Mouse (Mus musculus) kidney, postnatal 0 days (tissue): ENCODE results near the gene Lin7a. TPM values are rescaled to one million over a fixed set of nuclear protein-coding genes. Genes with fewer than 3 reads are reported as not detected.
A peak's percentile ranks its signal among the peaks of the same experiment; 100 is the strongest.

Experiments used
- ATAC-seq: fragments of 200-750 bp; cut with Nextera tagmentation; replicated peaks from 2 replicates; pipeline ENCODE4 v1.8.0; 2017; ENCODE audit warnings: low read depth, moderate number of reproducible peaks, moderate TSS enrichment, moderate library complexity; ENCODE audit not compliant: low FRiP score
- DNase-seq: peaks from one replicate; pipeline ENCODE4 v3.0.0-alpha.2; 2016; ENCODE audit warnings: low spot score
- H3K27ac ChIP-seq: fragments of 300-500 bp; sonication (generic); 2 replicates; pipeline ENCODE4 v1.5.1; 2014; ENCODE audit warnings: mild to moderate bottlenecking
- H3K27me3 ChIP-seq: fragments of 300-500 bp; sonication (generic); 2 replicates; pipeline ENCODE4 v1.6.1; 2014; ENCODE audit warnings: low read length, mixed read lengths; ENCODE audit not compliant: insufficient read depth
- H3K36me3 ChIP-seq: fragments of 300-500 bp; sonication (generic); 2 replicates; pipeline ENCODE4 v1.6.1; 2014; ENCODE audit warnings: low read length, mixed read lengths; ENCODE audit not compliant: insufficient read depth
- H3K4me1 ChIP-seq: fragments of 300-500 bp; sonication (generic); replicated peaks from 2 replicates; pipeline ENCODE4 v1.6.1; 2014; ENCODE audit warnings: antibody characterized with exemption, low read length, mixed read lengths; ENCODE audit not compliant: insufficient read depth
- H3K4me2 ChIP-seq: fragments of 300-500 bp; sonication (generic); 2 replicates; pipeline ENCODE4 v1.6.1; 2014; ENCODE audit warnings: mild to moderate bottlenecking, low read length, moderate library complexity, mixed read lengths
- H3K4me3 ChIP-seq: fragments of 300-500 bp; sonication (generic); replicated peaks from 2 replicates; pipeline ENCODE4 v1.5.1; 2014; ENCODE audit warnings: low read depth, low read length
- H3K9ac ChIP-seq: fragments of 300-500 bp; sonication (generic); 2 replicates; pipeline ENCODE4 v1.6.1; 2014; ENCODE audit warnings: low read depth, low read length
- H3K9me3 ChIP-seq: fragments of 300-500 bp; sonication (generic); replicated peaks from 2 replicates; pipeline ENCODE4 v1.6.1; 2016; ENCODE audit warnings: low read length, inconsistent platforms, mixed read lengths
- CTCF ChIP-seq: IDR thresholded peaks from 2 replicates; pipeline ENCODE4 v1.5.1; 2016; ENCODE audit warnings: antibody characterized with exemption, low read depth, mild to moderate bottlenecking, moderate library complexity
- WGBS: fragments of 180-500 bp; shearing (Covaris S2); extraction: QIAGEN DNeasy Blood & Tissue Kit; methylation state at CpG from one replicate; pipeline ENCODE4 v1.1.7; 2014; 5-methylcytosine and 5-hydroxymethylcytosine counted together
- polyA plus RNA-seq: library from polyadenylated mRNA; unstranded; fragments of >200 nt; fragmentation: Nextera tagmentation; extraction: Ambion mirVana; gene quantifications from 2 replicates; pipeline ENCODE4 v1.2.1, GENCODE M21; 2015

Lin7a gene
- polyA plus RNA-seq, 1 experiment from 2014 or later = 0.54 TPM

DNA sequence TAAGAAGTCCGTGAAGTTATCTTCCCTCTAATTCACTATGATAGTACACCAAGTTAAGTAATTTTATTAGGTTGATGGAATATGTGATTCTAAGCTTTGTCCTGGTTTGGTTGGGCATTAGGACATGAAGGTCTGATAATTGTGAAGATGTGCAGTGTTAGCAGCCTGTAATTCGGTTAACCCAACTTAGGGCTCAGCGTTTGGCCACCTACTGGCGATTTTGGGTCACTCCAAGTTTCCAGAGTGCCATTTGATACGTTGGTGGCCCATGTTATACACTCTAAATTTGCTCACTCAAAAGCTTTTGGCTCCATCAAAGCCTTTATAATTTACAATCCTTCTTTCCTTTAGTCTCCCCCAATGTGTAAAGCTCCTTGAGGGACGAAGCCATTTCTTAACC, 2.4 kb downstream of the Lin7a start:
- TF ChIP-seq CTCF = peak; percentile 48
- Histone ChIP-seq H3K4me1 (no peaks in the 10 kb centered on the region; the same call in 1 of the 2 replicates), H3K27me3 (0 out of 2 replicates have a peak, but pooled peaks cover 4% of the 10 kb centered on the region), H3K9ac (no peak overlapping the region), H3K27ac (no peak overlapping the region), H3K9me3 (no peaks in the 10 kb centered on the region), H3K4me2 (no peak overlapping the region), H3K36me3 (no peaks in the 10 kb centered on the region), H3K4me3 (no peak overlapping the region)
- no peak for ATAC-seq
- 47% methylated on average over 6 of the region's 6 CpGs for WGBS
- DNase-seq = no peak

GRCm38 (mm10) chr10:107274785-107275184, 3.3 kb downstream of the Lin7a start:
- Histone ChIP-seq H3K9ac (no peak overlapping the region), H3K4me3 (no peak overlapping the region), H3K9me3 (no peaks in the 10 kb centered on the region), H3K4me1 (no peaks in the 10 kb centered on the region; the same call in 1 of the 2 replicates), H3K27ac (no peak overlapping the region), H3K4me2 (no peak overlapping the region), H3K36me3 (no peaks in the 10 kb centered on the region), H3K27me3 (0 out of 2 replicates have a peak, but pooled peaks cover 4% of the 10 kb centered on the region)
- peak; percentile 12 for DNase-seq
- peak; percentile 56 for TF ChIP-seq CTCF
- ATAC-seq = no peak
- WGBS = 74% methylated on average over 3 of the region's 3 CpGs

GRCm38 (mm10) chr10:107276647-107277046, 5.2 kb downstream of the Lin7a start:
- Histone ChIP-seq H3K4me3 (no peak overlapping the region), H3K27me3 (no peaks in the 10 kb centered on the region), H3K27ac (no peak overlapping the region), H3K4me2 (no peak overlapping the region), H3K36me3 (no peaks in the 10 kb centered on the region), H3K4me1 (no peaks in the 10 kb centered on the region), H3K9me3 (no peaks in the 10 kb centered on the region), H3K9ac (no peak overlapping the region)
- ATAC-seq = no peak
- 83% methylated on average over 2 of the region's 2 CpGs for WGBS
- no peak for TF ChIP-seq CTCF
- no peak for DNase-seq

DNA sequence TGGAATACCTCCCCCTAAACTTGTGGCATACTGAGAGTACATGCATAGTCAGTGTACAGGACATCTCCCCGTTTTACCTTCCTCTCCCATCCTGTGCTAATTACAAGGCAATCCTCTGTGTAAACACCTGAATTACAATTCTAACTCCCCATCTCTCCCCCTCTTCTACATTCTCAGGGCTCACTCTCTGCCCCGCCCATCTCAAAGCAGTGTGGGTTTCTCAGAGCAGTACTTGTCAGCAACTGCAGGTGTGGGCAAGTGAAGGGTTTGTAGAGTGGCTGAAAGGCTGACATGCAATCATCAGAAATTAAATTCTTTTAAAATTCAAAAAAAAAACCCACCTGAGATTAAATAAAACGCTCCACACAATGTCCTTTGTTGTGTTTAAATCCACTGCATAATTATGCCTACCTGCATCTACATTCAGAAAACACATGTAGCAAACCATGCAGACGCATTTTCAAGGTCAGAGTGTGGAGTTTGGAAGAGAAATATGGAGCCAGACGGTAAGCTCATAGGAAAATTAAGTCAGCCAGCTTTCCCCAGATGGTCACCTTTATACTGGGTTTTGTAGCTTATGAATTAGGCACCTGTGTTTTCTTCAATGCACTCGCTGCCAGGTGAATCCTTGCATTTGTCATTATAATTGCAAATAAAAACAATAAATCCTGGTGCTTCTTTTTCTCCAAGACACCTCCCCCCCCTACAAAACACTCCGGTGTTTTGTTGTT, 22.6 kb downstream of the Lin7a start:
- H3K36me3 ChIP-seq = no peaks in the 10 kb centered on the region
- DNase-seq (no peak), ATAC-seq (no peak)
- no peak overlapping the region for H3K4me3 ChIP-seq
- H3K9ac ChIP-seq = no peak overlapping the region
- WGBS = 70% methylated on average over 7 of the region's 7 CpGs
- TF ChIP-seq CTCF = no peak
- no peaks in the 10 kb centered on the region for H3K4me1 ChIP-seq
- H3K9me3 ChIP-seq = no peaks in the 10 kb centered on the region
- no peaks in the 10 kb centered on the region for H3K27me3 ChIP-seq
- H3K27ac ChIP-seq = no peak overlapping the region
- H3K4me2 ChIP-seq = no peak overlapping the region

GRCm38 (mm10) chr10:107300587-107301248, 29.2 kb downstream of the Lin7a start:
- no peaks in the 10 kb centered on the region for H3K36me3 ChIP-seq
- no peaks in the 10 kb centered on the region for H3K4me1 ChIP-seq
- 66% methylated on average over 2 of the region's 2 CpGs for WGBS
- no peaks in the 10 kb centered on the region for H3K9me3 ChIP-seq
- no peak overlapping the region for H3K4me3 ChIP-seq
- H3K4me2 ChIP-seq = no peak overlapping the region
- no peak overlapping the region for H3K27ac ChIP-seq
- ATAC-seq (no peak), DNase-seq (no peak)
- H3K9ac ChIP-seq = no peak overlapping the region
- H3K27me3 ChIP-seq = no peaks in the 10 kb centered on the region
- TF ChIP-seq CTCF = no peak

- Histone ChIP-seq H3K9ac (no peak overlapping the region), H3K27ac (no peak overlapping the region), H3K36me3 (no peaks in the 10 kb centered on the region), H3K4me3 (no peak overlapping the region), H3K4me1 (no peaks in the 10 kb centered on the region), H3K27me3 (no peaks in the 10 kb centered on the region), H3K9me3 (no peaks in the 10 kb centered on the region), H3K4me2 (no peak overlapping the region)
- DNase-seq = no peak
- 79% methylated on average over 5 of the region's 5 CpGs for WGBS
- TF ChIP-seq CTCF = no peak
- no peak for ATAC-seq
These were observed 39.5 kb downstream of the Lin7a start for GRCm38 (mm10) chr10:107310964-107311490.
